Mouse (Mus musculus) lung, adult 2 months (tissue): ENCODE measurements around the gene Ube3a.

Experiments
- CTCF ChIP-seq: fragments of 200-500 bp; IDR thresholded peaks from 2 replicates; pipeline ENCODE4 v1.5.1; 2011; ENCODE audit warnings: mild to moderate bottlenecking, low read length, control low read depth; ENCODE audit not compliant: insufficient read depth
- POLR2A ChIP-seq: fragments of 200-500 bp; IDR thresholded peaks from 2 replicates; pipeline ENCODE4 v1.6.1; 2011; ENCODE audit warnings: low read depth, mild to moderate bottlenecking, control low read depth, low read length, borderline replicate concordance; ENCODE audit errors: extremely low read depth

DNA sequence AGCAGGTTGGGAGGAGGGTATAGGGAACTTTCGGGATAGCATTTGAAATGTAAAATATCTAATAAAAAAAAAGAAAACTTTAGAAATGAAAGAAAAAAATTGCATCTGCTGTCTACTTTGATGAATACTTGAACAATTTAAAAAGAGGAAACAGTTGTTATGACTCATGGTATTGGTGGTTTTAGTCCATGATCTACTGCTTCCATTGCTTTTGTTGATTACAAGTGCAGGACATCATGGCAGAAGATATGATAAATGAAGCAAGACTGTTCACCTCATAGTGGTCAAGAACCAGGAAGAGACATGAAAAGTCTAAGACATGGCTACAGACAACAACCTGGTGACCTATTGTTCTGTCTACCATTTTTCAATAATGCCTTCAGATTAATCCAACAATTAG, 94.2 kb downstream of the Ube3a start:
- TF ChIP-seq CTCF (no peak), POLR2A (no peak)
